ENCODE assay signal across 15 mouse cellular contexts in genomic region chr17:71087396-71088153, GRCm38 (mm10).
DNase-seq lines count a peak whose midpoint lies in the region; ATAC-seq and TF ChIP-seq lines count a peak whose summit lies in the region.
"Had no signal": no experiment of that assay in that cellular context is flagged by ENCODE, and none has a peak within 500 bp of the region (broad histone marks: within the 10 kb centered on the region; RNA-seq: fewer than 3 reads in every experiment).

No protein-coding gene starts in this region.

- no peak overlapping the region for H3K9ac ChIP-seq in liver, embryonic 11.5 days (ENCODE audit: low read depth, low read length)
- H3K9ac ChIP-seq: forebrain, embryonic 15.5 days; neural tube, embryonic 15.5 days had no signal

- no peak overlapping the region for H3K4me3 ChIP-seq in liver, embryonic 11.5 days (ENCODE audit: low read depth, low read length)
- H3K4me3 ChIP-seq in cerebellum, adult 2 months (replicated peaks; ENCODE audit: insufficient read depth, low read depth, low read length) = no peak overlapping the region
- H3K4me3 ChIP-seq: forebrain, embryonic 15.5 days; neural tube, embryonic 15.5 days had no signal

- 80% methylated on average over 8 of the region's 8 CpGs for WGBS in liver, embryonic 11.5 days
- 90% methylated on average over 8 of the region's 8 CpGs for WGBS in cerebellum, adult 2 months

- 0 out of 2 replicates have a peak overlapping the region, but pooled peaks have one; percentile 15 for H3K27ac ChIP-seq in liver, embryonic 11.5 days (ENCODE audit: low read depth, low read length)
- H3K27ac ChIP-seq in cerebellum, adult 2 months (ENCODE audit: insufficient read depth, low read length) = no peak overlapping the region
- H3K27ac ChIP-seq: forebrain, embryonic 15.5 days; neural tube, embryonic 15.5 days had no signal

- DNase-seq in heart, adult 11 months = peak; percentile 68
- DNase-seq in heart, postnatal 4 days = no peak
- DNase-seq in liver, embryonic 11.5 days (ENCODE audit: low spot score) = no peak
- DNase-seq in lung, postnatal 25 days (ENCODE audit: low spot score) = peak; percentile 88
- DNase-seq in cerebellum, adult 2 months = no peak
- DNase-seq in right cerebral cortex, postnatal 14 days = no peak
- DNase-seq in left cerebral cortex, postnatal 10 days (ENCODE audit: extremely low spot score in 1 of 2, low spot score in 2 of 2) = no peak
- DNase-seq: adrenal gland, postnatal 10 days; B cell, adult 2 months; cerebellum, adult 11 months; spleen, adult 18-20 months had no signal

- no peak for TF ChIP-seq POLR2A in cerebellum, adult 2 months (IDR thresholded peaks at IDR 0.05; ENCODE audit: borderline replicate concordance, insufficient read depth, low read length)

- H3K36me3 ChIP-seq in liver, embryonic 11.5 days (ENCODE audit: control insufficient read depth, insufficient read depth, low read length) = no peaks in the 10 kb centered on the region
- H3K36me3 ChIP-seq: forebrain, embryonic 15.5 days; neural tube, embryonic 15.5 days had no signal

- H3K4me2 ChIP-seq in liver, embryonic 11.5 days = no peak overlapping the region
- H3K4me2 ChIP-seq: forebrain, embryonic 15.5 days; midbrain, embryonic 11.5 days; neural tube, embryonic 15.5 days had no signal

- ATAC-seq in granulocyte monocyte progenitor cell, adult 5-6 weeks (replicated peaks; ENCODE audit: poor library complexity, severe bottlenecking) = peak; percentile 23; the same call in 1 of the 2 replicates
- peak; percentile 48 for ATAC-seq in liver, embryonic 11.5 days (replicated peaks; ENCODE audit: low FRiP score)
- ATAC-seq: forebrain, embryonic 15.5 days had no signal

- H3K9me3 ChIP-seq in liver, embryonic 11.5 days (ENCODE audit: control insufficient read depth, low read length) = no peaks in the 10 kb centered on the region
- H3K9me3 ChIP-seq: forebrain, embryonic 15.5 days; neural tube, embryonic 15.5 days had no signal

- H3K27me3 ChIP-seq in liver, embryonic 11.5 days (replicated peaks; ENCODE audit: control insufficient read depth, insufficient read depth, low read length) = no peaks in the 10 kb centered on the region
- H3K27me3 ChIP-seq in cerebellum, adult 2 months (ENCODE audit: control insufficient read depth, insufficient read depth, low read length) = no peaks in the 10 kb centered on the region
- H3K27me3 ChIP-seq: forebrain, embryonic 15.5 days; neural tube, embryonic 15.5 days had no signal

- intact Hi-C loops in left cerebral cortex, postnatal 10 days (cut with DNase I) = no loop called here

- TF ChIP-seq CTCF in cerebellum, adult 2 months (IDR thresholded peaks at IDR 0.05; ENCODE audit: borderline replicate concordance, insufficient read depth, low read depth, low read length) = no peak

- H3K4me1 ChIP-seq in liver, embryonic 11.5 days (replicated peaks; ENCODE audit: control insufficient read depth, insufficient read depth, low read length) = peaks cover 8% of the 10 kb centered on the region; the same call in 1 of the 2 replicates
- no peaks in the 10 kb centered on the region for H3K4me1 ChIP-seq in cerebellum, adult 2 months (ENCODE audit: control insufficient read depth, insufficient read depth, low read length)
- H3K4me1 ChIP-seq: forebrain, embryonic 15.5 days; neural tube, embryonic 15.5 days had no signal

Comparison
In these comparisons a context has a peak if more than half of its experiments do, and no peak if none do; other contexts are left out.
1. DNase-seq: peak in heart, adult 11 months (single experiment) and lung, postnatal 25 days (single experiment); none in heart, postnatal 4 days (single experiment), liver, embryonic 11.5 days (single experiment), cerebellum, adult 2 months (0 of 2), right cerebral cortex, postnatal 14 days (single experiment) and left cerebral cortex, postnatal 10 days (0 of 2).